Comparison of ENCODE assay signal across 8 mouse cellular contexts in genomic region chr4:133754238-133754637, GRCm38 (mm10). TPM values are rescaled to one million over a fixed set of nuclear protein-coding genes. Genes with fewer than 3 reads are reported as not detected.
DNase-seq lines count a peak whose midpoint lies in the region; ATAC-seq lines count a peak whose summit lies in the region.

No protein-coding gene starts in this region.

- H3K27me3 ChIP-seq in erythroblast, embryonic 14.5 days (ENCODE audit: control insufficient read depth), result no peaks in the 10 kb centered on the region
- no peaks in the 10 kb centered on the region for H3K27me3 ChIP-seq in heart, embryonic 12.5 days (replicated peaks)
- H3K27me3 ChIP-seq in kidney, embryonic 16.5 days (ENCODE audit: insufficient read depth, low read length), result no peaks in the 10 kb centered on the region

- peaks cover 63% of the 10 kb centered on the region for H3K4me1 ChIP-seq in erythroblast, embryonic 14.5 days (ENCODE audit: control insufficient read depth)
- H3K4me1 ChIP-seq in heart, embryonic 12.5 days (replicated peaks), result peaks cover 32% of the 10 kb centered on the region
- H3K4me1 ChIP-seq in kidney, embryonic 16.5 days (ENCODE audit: insufficient read depth, low read length), result peaks cover 35% of the 10 kb centered on the region

- peak overlapping the region; percentile 100 for H3K27ac ChIP-seq in heart, embryonic 12.5 days (ENCODE audit: poor library complexity, severe bottlenecking)
- peak overlapping the region; percentile 100 for H3K27ac ChIP-seq in kidney, embryonic 16.5 days (ENCODE audit: low read length)

- peak overlapping the region; percentile 94 for H3K4me3 ChIP-seq in erythroblast, embryonic 14.5 days (replicated peaks)
- H3K4me3 ChIP-seq in heart, embryonic 12.5 days, result peak overlapping the region; percentile 94
- peak overlapping the region; percentile 100 for H3K4me3 ChIP-seq in kidney, embryonic 16.5 days (ENCODE audit: low read length)

- H3K9ac ChIP-seq in heart, embryonic 12.5 days, result peak overlapping the region; percentile 99
- peak overlapping the region; percentile 100 for H3K9ac ChIP-seq in kidney, embryonic 16.5 days (replicated peaks; ENCODE audit: low read length)

- peaks cover 16% of the 10 kb centered on the region for H3K36me3 ChIP-seq in erythroblast, embryonic 14.5 days (ENCODE audit: control insufficient read depth)
- peaks cover 4% of the 10 kb centered on the region for H3K36me3 ChIP-seq in heart, embryonic 12.5 days
- H3K36me3 ChIP-seq in kidney, embryonic 16.5 days (ENCODE audit: insufficient read depth, low read length), result peaks cover 5% of the 10 kb centered on the region

- no peaks in the 10 kb centered on the region for H3K9me3 ChIP-seq in erythroblast, embryonic 14.5 days (ENCODE audit: control insufficient read depth, low read length)
- H3K9me3 ChIP-seq in heart, embryonic 12.5 days (replicated peaks), result no peaks in the 10 kb centered on the region
- H3K9me3 ChIP-seq in kidney, embryonic 16.5 days (ENCODE audit: low read length), result no peaks in the 10 kb centered on the region

- ATAC-seq in heart, embryonic 12.5 days (ENCODE audit: insufficient number of reproducible peaks, low FRiP score), result peak; percentile 82
- peak; percentile 85 for ATAC-seq in kidney, embryonic 16.5 days (ENCODE audit: low FRiP score, low TSS enrichment)
- peak; percentile 69 for ATAC-seq in monocyte, adult 5-6 weeks (replicated peaks; ENCODE audit: insufficient number of reproducible peaks, low FRiP score, low TSS enrichment, poor library complexity, severe bottlenecking)

- peak overlapping the region; percentile 87 for H3K4me2 ChIP-seq in heart, embryonic 12.5 days
- H3K4me2 ChIP-seq in kidney, embryonic 16.5 days (replicated peaks; ENCODE audit: low read depth, low read length), result peak overlapping the region; percentile 87

- 0% methylated on average over 43 of the region's 50 CpGs for WGBS in heart, embryonic 12.5 days
- WGBS in kidney, embryonic 16.5 days, result under 1% methylated on average over 43 of the region's 50 CpGs

- DNase-seq in CD4-positive, CD25-positive, alpha-beta regulatory T cell, adult 2 months (ENCODE audit: low read depth, low spot score), result peak; percentile 99
- DNase-seq in brain, embryonic 18.5 days (ENCODE audit: low read depth, low spot score), result peak; percentile 96
- DNase-seq in liver, result peak; percentile 96
- peak; percentile 98 for DNase-seq in spleen, postnatal 36 days (ENCODE audit: low spot score in 2 of 2)

RNA-seq across cellular contexts. Expression of gene Arid1a, which starts 2.3 kb away (rescaled TPM):
- polyA plus RNA-seq in erythroblast, embryonic 14.5 days (2012), result 2.3 and 2.6 TPM in 2 replicates
- polyA plus RNA-seq in heart, embryonic 12.5 days (2016; fragmentation: Nextera tagmentation; extraction: Ambion mirVana), result 24.5 and 28.7 TPM in 2 replicates
- polyA plus RNA-seq in kidney, embryonic 16.5 days (2015; fragmentation: Nextera tagmentation; extraction: Ambion mirVana), result 30.5 and 35.0 TPM in 2 replicates
- total RNA-seq in monocyte, adult 5-6 weeks (2017), result 30.6 to 80.8 TPM (median 34.0 TPM) in 3 replicates

Comparison
In these comparisons a context has a peak if more than half of its experiments do, and no peak if none do; other contexts are left out.
1. Peak in every context shown above with its lines: DNase-seq, ATAC-seq, H3K4me3 ChIP-seq and H3K27ac ChIP-seq.